Mouse (Mus musculus): ENCODE data around the gene Map3k20.

- TF ChIP-seq CTCF (IDR thresholded peaks at IDR 0.05; ENCODE audit: low read depth) = no peak
- no peak for TF ChIP-seq EP300 (IDR thresholded peaks at IDR 0.05; ENCODE audit: low read depth)
Observed at GRCm38 (mm10) chr2:72367850-72368249, 82.4 kb downstream of the Map3k20 start.

Data from liver, postnatal 0 days (tissue).